ENCODE assay signal across 15 mouse cellular contexts in genomic region chr9:61690786-61691185, GRCm38 (mm10).
"Had no signal": no experiment of that assay in that cellular context is flagged by ENCODE, and none has a peak within 500 bp of the region (broad histone marks: within the 10 kb centered on the region; RNA-seq: fewer than 3 reads in every experiment).

No protein-coding gene starts in this region.

- H3K4me3 ChIP-seq: megakaryocyte, embryonic 14.5 days; midbrain, embryonic 13.5 days; midbrain, embryonic 15.5 days; neural tube, embryonic 12.5 days had no signal

- DNase-seq: lung, adult 18-20 months; lung, embryonic 14.5 days; lung, postnatal 14 days; lung, postnatal 36 days; right cerebral cortex, postnatal 14 days; spleen, adult 18-20 months; thymus, adult 2 months; thymus, postnatal 25 days; thymus, postnatal 4 days had no signal

- H3K9me3 ChIP-seq: midbrain, embryonic 13.5 days; midbrain, embryonic 15.5 days; neural tube, embryonic 12.5 days had no signal

- H3K36me3 ChIP-seq: midbrain, embryonic 13.5 days; midbrain, embryonic 15.5 days; neural tube, embryonic 12.5 days had no signal

- H3K27ac ChIP-seq: liver, embryonic 14.5 days; macrophage; midbrain, embryonic 13.5 days; midbrain, embryonic 15.5 days; neural tube, embryonic 12.5 days had no signal
